Mouse (Mus musculus) spleen, adult 2 months (tissue): Measurements from ENCODE around the gene Kcmf1. TPM values are rescaled to one million over a fixed set of nuclear protein-coding genes. Genes with fewer than 3 reads are reported as not detected.
A peak's percentile ranks its signal among the peaks of the same experiment; 100 is the strongest.

Source experiments
- DNase-seq, 2 experiments: peaks; one replicate each; pipeline versions ENCODE4 v3.0.0 to v3.0.0-alpha.2; 2012 to 2021; ENCODE audit warnings: low spot score in 2 of 2, low read depth in 1 of 2
- H3K27ac ChIP-seq: fragments of 200-500 bp; 2 replicates; pipeline ENCODE4 v1.5.1; 2012; ENCODE audit warnings: low read length, inconsistent platforms; ENCODE audit not compliant: insufficient read depth
- H3K27me3 ChIP-seq: fragments of 200-500 bp; 2 replicates; pipeline ENCODE4 v1.6.1; 2012; ENCODE audit warnings: mild to moderate bottlenecking, moderate library complexity, low read length, inconsistent platforms; ENCODE audit not compliant: control insufficient read depth, insufficient read depth
- H3K36me3 ChIP-seq: fragments of 200-500 bp; 2 replicates; pipeline ENCODE4 v1.6.1; 2012; ENCODE audit warnings: mild to moderate bottlenecking, low read length, inconsistent platforms; ENCODE audit not compliant: control insufficient read depth, insufficient read depth
- H3K4me1 ChIP-seq: fragments of 200-500 bp; 2 replicates; pipeline ENCODE4 v1.6.1; 2011; ENCODE audit warnings: inconsistent platforms; ENCODE audit not compliant: control insufficient read depth, insufficient read depth, insufficient read length
- H3K4me3 ChIP-seq: fragments of 200-500 bp; 2 replicates; pipeline ENCODE4 v1.5.1; 2011; ENCODE audit warnings: mild to moderate bottlenecking, inconsistent platforms; ENCODE audit not compliant: insufficient read depth, insufficient read length; ENCODE audit errors: extremely low read depth
- CTCF ChIP-seq: fragments of 200-500 bp; IDR thresholded peaks from 2 replicates; pipeline ENCODE4 v1.5.1; 2011; ENCODE audit warnings: mild to moderate bottlenecking, inconsistent platforms; ENCODE audit not compliant: insufficient read depth, insufficient read length, insufficient replicate concordance; ENCODE audit errors: extremely low read depth
- POLR2A ChIP-seq: fragments of 200-500 bp; IDR thresholded peaks from 2 replicates; pipeline ENCODE4 v1.6.1; 2011; ENCODE audit warnings: low read depth, low read length, inconsistent platforms
- WGBS: fragments of 180-500 bp; shearing (Covaris S2); methylation state at CpG from one replicate; pipeline ENCODE4 v1.1.7; 2018; 5-methylcytosine and 5-hydroxymethylcytosine counted together
- polyA plus RNA-seq: library from polyadenylated mRNA; depleted of rRNA; stranded (reverse); fragments of >200 nt; gene quantifications from 2 replicates; pipeline ENCODE4 v1.2.3, GENCODE M21; 2012

Gene Kcmf1
- polyA plus RNA-seq, 1 experiment = 94.1 TPM

DNA sequence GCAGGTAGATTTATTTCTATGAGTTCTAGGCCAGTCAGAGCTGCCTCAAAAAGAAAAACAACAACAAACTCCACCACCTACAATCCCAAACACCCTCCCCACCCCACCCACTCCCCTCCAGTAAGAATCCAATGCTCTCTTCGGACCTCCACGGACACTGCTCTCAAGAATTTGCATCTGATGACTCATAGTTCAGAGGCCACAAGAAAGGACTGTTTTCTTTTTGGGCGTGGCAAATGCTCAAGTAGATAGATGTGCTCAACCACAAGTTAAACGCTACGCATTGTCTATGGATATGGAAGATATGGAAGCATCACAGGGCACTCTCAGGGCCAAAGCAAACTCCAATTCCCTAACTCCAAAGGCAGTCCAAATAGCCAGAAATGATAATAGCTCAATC lies 45.5 kb downstream of the Kcmf1 start:
- no peaks in the 10 kb centered on the region for H3K27me3 ChIP-seq
- DNase-seq = no peak
- H3K36me3 ChIP-seq = peaks cover 20% of the 10 kb centered on the region
- H3K4me3 ChIP-seq = no peak overlapping the region
- TF ChIP-seq CTCF (no peak), POLR2A (no peak)
- 86% methylated on average over 5 of the region's 5 CpGs for WGBS
- H3K4me1 ChIP-seq = no peaks in the 10 kb centered on the region; the same call in 1 of the 2 replicates
- H3K27ac ChIP-seq = no peak overlapping the region

DNA sequence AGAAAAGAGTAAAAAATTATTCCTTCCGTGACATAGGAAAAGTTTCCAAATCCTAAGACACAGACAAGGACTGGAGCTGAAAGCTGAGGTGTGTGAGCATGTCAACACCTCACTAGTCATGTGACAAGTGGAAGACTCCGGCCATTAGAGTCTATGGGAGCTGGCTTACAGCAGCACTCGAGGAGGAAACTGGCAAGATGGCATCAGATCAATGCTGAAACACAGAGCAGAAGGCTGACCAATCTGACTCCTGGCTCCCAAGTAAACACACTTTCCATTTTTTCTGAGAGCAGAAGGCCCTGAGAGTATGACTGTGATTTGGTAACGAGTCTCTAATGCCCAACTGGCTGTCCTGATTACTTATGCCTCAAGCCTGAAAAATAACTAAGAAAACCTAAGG lies 47.6 kb downstream of the Kcmf1 start:
- no peak overlapping the region for H3K4me3 ChIP-seq
- no peak overlapping the region for H3K27ac ChIP-seq
- H3K36me3 ChIP-seq = peaks cover 32% of the 10 kb centered on the region
- H3K4me1 ChIP-seq = no peaks in the 10 kb centered on the region; the same call in 1 of the 2 replicates
- no peak for TF ChIP-seq CTCF
- TF ChIP-seq POLR2A = no peak
- no peak for DNase-seq
- WGBS = 85% methylated on average over 4 of the region's 4 CpGs
- no peaks in the 10 kb centered on the region for H3K27me3 ChIP-seq

DNA sequence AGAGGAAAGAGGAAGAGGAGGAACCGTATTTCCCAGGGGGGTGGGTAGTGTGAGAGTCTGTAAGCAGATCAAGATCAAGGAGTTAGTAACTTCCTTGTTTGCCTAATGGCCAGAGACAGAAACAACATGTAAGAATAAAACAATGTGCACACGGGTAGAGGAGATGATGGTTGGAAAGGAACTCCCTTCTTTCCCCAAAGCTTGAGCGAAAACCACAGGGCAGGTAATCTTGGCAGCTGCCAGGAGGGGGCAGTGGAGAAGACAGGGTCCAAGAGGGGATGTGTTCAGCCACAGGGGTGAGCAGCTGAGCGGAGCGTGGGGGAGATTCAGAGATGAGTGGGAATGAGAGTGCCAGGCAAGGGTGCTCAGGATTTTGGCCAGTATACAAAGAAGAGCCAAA lies 48.1 kb downstream of the Kcmf1 start:
- peak in 1 of 2 experiments; percentile 45 for DNase-seq
- Histone ChIP-seq H3K4me3 (no peak overlapping the region), H3K36me3 (peaks cover 36% of the 10 kb centered on the region), H3K4me1 (no peaks in the 10 kb centered on the region; the same call in 1 of the 2 replicates), H3K27me3 (no peaks in the 10 kb centered on the region), H3K27ac (no peak overlapping the region)
- TF ChIP-seq CTCF = peak; percentile 60; the same call in 1 of the 2 replicates
- no peak for TF ChIP-seq POLR2A
- 66% methylated on average over 5 of the region's 5 CpGs for WGBS

DNA sequence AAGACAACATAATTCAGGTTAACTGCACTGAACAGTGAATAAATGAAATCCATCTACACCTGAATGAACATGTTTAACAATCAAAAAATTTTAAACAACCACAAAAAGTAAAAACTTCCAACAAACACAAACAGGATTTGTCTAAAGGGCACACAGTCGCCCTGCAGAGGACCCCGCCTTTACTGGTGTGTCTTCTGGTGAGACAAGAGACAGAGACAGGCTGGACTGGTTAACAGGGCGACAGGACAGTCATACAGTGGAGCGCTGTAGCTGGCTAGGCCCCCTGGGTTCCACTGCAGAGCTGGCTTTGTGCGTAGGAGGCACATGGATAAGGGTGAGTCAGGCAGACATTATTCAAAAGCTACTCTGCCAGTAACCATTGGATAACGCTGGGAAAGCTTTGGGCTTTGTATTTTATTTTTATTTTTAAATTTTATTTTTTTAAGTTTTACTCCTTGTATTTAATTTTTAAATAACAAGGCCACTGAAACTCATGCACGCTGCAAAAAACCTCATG lies 57.7 kb downstream of the Kcmf1 start:
- Histone ChIP-seq H3K27me3 (no peaks in the 10 kb centered on the region), H3K36me3 (peaks cover 33% of the 10 kb centered on the region), H3K4me3 (no peak overlapping the region), H3K27ac (no peak overlapping the region), H3K4me1 (no peaks in the 10 kb centered on the region)
- no peak for DNase-seq
- no peak for TF ChIP-seq POLR2A
- 94% methylated on average over 7 of the region's 7 CpGs for WGBS

DNA sequence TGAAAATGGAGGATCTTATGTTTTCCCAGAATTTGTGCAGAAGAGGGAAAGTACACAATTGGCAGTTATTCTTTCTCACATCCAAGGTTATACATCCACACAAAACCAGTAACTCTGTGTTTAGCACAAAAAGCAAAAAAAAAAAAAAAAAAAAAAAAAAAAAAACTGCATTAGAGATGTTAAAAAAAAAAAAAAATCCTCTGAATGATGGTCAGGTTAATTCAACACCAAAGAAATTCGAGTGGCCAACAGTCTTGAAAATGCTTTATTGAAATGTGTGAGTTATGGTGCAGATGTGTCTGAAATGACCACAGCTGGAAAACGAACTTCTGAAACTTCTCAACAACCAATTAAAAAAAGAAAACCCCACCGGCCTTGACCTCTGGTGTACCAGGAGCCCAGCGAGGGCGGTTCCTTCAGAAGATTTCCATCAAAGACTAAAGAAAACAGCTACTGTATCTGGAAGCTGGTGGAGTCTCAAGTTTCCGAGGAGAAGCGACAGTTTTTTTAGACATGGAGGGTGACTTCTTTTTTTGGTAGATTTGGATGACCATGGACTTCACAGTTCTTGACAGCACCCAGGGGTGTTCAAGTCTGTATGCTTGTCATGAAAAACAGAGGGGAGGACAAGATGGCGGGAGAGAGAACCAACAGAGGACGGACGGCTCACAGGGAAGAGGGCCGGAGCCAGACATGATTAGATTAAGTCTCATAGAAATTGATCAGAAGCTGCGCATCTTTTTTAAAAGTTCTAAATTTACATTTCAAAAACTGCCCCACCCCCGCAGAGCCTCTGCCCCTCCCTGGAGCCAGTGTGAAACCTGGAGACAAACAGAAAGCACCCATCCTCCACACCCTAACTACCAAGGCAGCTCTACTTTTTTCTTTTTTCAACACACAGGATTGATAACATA lies 58.7 kb downstream of the Kcmf1 start:
- DNase-seq = no peak
- no peak overlapping the region for H3K27ac ChIP-seq
- H3K36me3 ChIP-seq = peaks cover 30% of the 10 kb centered on the region
- no peaks in the 10 kb centered on the region for H3K27me3 ChIP-seq
- no peaks in the 10 kb centered on the region for H3K4me1 ChIP-seq
- 89% methylated on average over 13 of the region's 13 CpGs for WGBS
- no peak overlapping the region for H3K4me3 ChIP-seq
- TF ChIP-seq POLR2A (no peak), CTCF (no peak)

DNA sequence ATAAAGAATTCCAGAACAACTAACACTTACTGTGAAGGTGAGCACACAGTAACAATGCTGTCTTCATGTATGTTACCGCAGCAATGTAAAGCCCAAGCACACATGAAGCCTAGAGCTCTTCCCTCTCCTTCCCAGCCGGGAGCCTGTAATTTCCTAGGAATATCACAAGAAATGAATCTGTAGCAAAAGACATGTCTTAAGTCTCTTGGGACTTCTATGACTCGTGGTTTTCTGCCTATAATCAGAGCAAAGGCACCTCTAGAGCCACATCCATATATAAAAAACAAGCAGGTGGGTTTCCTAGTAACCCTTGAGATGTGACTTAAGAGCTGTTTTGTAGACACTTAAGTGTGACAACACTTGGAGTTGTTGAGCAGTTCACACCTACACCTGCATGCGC lies 62.0 kb downstream of the Kcmf1 start:
- no peak overlapping the region for H3K4me3 ChIP-seq
- no peak for DNase-seq
- H3K36me3 ChIP-seq = peaks cover 13% of the 10 kb centered on the region
- no peak overlapping the region for H3K27ac ChIP-seq
- WGBS = 83% methylated on average over 4 of the region's 4 CpGs
- TF ChIP-seq POLR2A (no peak), CTCF (no peak)
- no peaks in the 10 kb centered on the region for H3K4me1 ChIP-seq
- no peaks in the 10 kb centered on the region for H3K27me3 ChIP-seq

DNA sequence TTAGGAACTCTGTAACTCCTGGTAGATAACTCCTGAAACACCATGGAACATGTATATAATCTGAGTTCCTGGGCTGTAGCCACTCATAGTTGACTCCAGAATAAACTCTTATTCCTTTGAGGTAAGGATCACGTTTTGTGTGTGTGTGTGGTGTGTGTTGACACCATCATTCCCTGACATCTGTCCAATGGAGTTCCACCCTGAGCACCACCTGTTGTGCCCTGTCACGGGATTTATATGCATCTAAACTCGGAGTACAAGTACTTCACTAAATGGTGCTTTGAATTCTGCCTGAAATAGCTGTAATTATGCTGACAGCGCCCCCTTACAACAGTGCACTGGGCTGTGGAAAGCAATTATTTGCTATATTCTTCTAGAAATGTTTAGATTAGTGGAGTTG lies 65.3 kb downstream of the Kcmf1 start:
- WGBS = 84% methylated on average over 4 of the region's 4 CpGs
- no peak for TF ChIP-seq CTCF
- TF ChIP-seq POLR2A = no peak
- no peak for DNase-seq
- Histone ChIP-seq H3K36me3 (no peaks in the 10 kb centered on the region; the same call in 1 of the 2 replicates), H3K27me3 (no peaks in the 10 kb centered on the region), H3K4me1 (no peaks in the 10 kb centered on the region), H3K27ac (no peak overlapping the region), H3K4me3 (no peak overlapping the region)
